Mouse (Mus musculus): Measurements from ENCODE around the gene Spon2. TPM values are rescaled to one million over a fixed set of nuclear protein-coding genes. Genes with fewer than 3 reads are reported as not detected.

Gene Spon2
- total RNA-seq (2018; cell fraction: chromatin; rRNA removed), result 1 to 10 TPM in 3 of 26 experiments, under 1 TPM in 2, not detected in 21; 0.45 to 1.8 (median 1.2) TPM
- not detected for total RNA-seq (2018; cell fraction: cytosol; rRNA removed)
- total RNA-seq (2018; cell fraction: nucleus; rRNA removed), result under 1 TPM in 4 of 26 experiments, not detected in 22; 0.32 to 0.82 (median 0.37) TPM
- not detected in 3 replicates for polyA plus RNA-seq (2018)

DNA sequence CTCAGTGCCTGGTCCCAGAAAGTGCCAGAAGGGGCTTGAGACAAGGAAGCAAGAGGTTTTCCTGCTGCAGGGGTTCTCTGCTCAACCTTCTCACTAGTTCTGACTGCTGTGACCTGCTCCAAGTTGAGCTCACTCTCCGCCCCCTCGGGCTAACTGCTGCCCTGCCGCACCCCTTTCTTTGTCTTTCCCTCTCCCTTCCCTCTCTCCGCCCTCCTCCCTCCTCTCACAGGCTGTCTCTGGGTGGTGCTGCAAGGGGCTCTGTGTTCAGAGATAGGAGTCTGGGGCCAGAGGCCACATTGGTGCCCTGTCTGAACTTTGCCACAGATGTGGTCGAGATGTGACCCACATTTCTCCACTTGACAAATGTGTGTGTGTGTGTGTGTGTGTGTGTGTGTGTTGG, at the start of gene Spon2:
Gene Spon2 (minus strand): TSS at position 375 of the 400 bp plus-strand sequence.
- no peak within 1 kb of the TSS for H3K27ac ChIP-seq
- no peak within 1 kb of the TSS for H3K4me3 ChIP-seq (ENCODE audit: inconsistent target)
- WGBS (ENCODE audit: missing documents), result 51% methylated on average over 5 of the region's 5 CpGs
- H3K79me2 ChIP-seq (ENCODE audit: inconsistent target), result no peaks in the 10 kb centered on the region
- H3K36me3 ChIP-seq (ENCODE audit: inconsistent target), result no peaks in the 10 kb centered on the region

GRCm38 (mm10) chr5:33254416-33254815, 36.2 kb upstream of the Spon2 start:
- WGBS (ENCODE audit: missing documents), result 93% methylated on average over 5 of the region's 5 CpGs
- peak overlapping the region; percentile 87 for H3K27ac ChIP-seq
- H3K4me3 ChIP-seq (ENCODE audit: inconsistent target), result no peak overlapping the region
- H3K79me2 ChIP-seq (ENCODE audit: inconsistent target), result peaks cover 37% of the 10 kb centered on the region; the same call in 1 of the 2 replicates
- H3K36me3 ChIP-seq (ENCODE audit: inconsistent target), result peaks cover 97% of the 10 kb centered on the region

GRCm38 (mm10) chr5:33248186-33248585, 29.9 kb upstream of the Spon2 start:
- no peak overlapping the region for H3K27ac ChIP-seq
- no peak overlapping the region for H3K4me3 ChIP-seq (ENCODE audit: inconsistent target)
- peaks cover 69% of the 10 kb centered on the region for H3K36me3 ChIP-seq (ENCODE audit: inconsistent target)
- peaks cover 12% of the 10 kb centered on the region; the same call in 1 of the 2 replicates for H3K79me2 ChIP-seq (ENCODE audit: inconsistent target)
- WGBS (ENCODE audit: missing documents), result 92% methylated on average over 12 of the region's 12 CpGs

DNA sequence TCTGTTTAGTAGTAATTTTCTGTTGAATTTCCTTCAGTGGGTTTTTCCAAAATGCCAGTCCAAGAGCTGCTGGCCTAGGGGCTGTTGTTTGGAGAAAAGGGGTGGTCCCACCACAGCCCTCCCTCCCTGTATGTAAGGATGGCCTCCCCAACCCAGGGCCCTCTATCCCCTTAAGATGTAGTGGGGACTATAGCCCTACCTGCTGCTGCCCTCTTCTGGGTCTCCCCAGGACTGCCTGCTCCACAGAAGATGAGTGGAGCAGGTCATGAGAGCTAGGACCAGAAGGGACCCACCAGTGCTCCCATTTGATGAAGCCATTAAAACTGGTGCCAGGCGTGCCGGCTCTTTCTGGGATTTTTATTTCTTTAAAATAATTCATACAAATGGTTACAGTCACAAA, 29.1 kb upstream of the Spon2 start:
- WGBS (ENCODE audit: missing documents), result 95% methylated on average over 2 of the region's 2 CpGs
- H3K4me3 ChIP-seq (ENCODE audit: inconsistent target), result no peak overlapping the region
- peaks cover 63% of the 10 kb centered on the region for H3K36me3 ChIP-seq (ENCODE audit: inconsistent target)
- no peak overlapping the region for H3K27ac ChIP-seq
- H3K79me2 ChIP-seq (ENCODE audit: inconsistent target), result peaks cover 6% of the 10 kb centered on the region; the same call in 1 of the 2 replicates

DNA sequence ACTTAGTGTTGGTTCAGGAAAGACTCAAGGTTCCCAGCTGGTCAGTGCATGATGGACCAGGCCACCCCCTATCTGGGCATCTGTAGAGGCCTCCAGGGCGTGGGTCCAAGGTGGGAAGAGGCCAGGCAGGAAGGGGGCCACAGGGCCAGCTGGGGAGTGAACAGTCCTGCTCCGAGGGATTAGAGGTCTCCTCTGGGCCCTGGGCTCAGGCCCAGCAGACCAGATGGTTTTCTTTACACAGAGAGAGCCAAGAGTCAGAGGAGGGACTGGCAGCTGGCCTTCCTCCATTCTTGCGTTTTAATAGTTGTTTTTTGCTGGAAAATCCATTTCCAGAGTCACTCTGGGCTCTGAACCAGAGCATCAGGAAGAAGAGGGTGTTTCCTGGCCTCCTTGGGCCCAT, 27.4 kb upstream of the Spon2 start:
- H3K27ac ChIP-seq, result no peak overlapping the region
- H3K79me2 ChIP-seq (ENCODE audit: inconsistent target), result no peaks in the 10 kb centered on the region
- 97% methylated on average over 3 of the region's 3 CpGs for WGBS (ENCODE audit: missing documents)
- no peak overlapping the region for H3K4me3 ChIP-seq (ENCODE audit: inconsistent target)
- peaks cover 47% of the 10 kb centered on the region for H3K36me3 ChIP-seq (ENCODE audit: inconsistent target)

DNA sequence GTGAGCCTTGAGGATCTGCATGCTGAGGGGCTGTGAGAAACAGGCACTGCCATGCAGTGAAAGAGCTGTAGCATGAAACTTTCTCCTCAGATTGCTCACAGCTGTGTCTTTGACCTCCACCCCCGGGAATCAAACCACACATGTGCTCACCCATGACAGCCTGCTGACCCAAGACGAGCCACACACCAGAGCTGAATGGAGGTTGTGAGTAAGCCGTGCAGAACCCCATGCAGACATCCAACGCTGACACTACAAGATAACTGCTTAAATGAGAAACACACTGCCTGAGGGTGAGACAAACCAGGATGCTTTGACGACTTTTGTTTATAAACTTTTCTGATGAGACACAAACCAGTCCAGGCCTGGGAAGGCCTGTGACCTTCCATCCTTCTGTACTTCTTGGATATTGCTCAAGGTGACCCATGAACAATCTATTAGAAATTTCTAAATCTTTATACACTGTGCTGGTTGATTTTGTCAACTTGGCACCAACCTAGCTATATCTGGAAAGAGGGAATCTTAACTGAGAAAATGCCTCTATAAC, 26.2 kb upstream of the Spon2 start:
- Histone ChIP-seq H3K36me3 (ENCODE audit: inconsistent target) (peaks cover 34% of the 10 kb centered on the region), H3K79me2 (ENCODE audit: inconsistent target) (no peaks in the 10 kb centered on the region), H3K4me3 (ENCODE audit: inconsistent target) (no peak overlapping the region), H3K27ac (no peak overlapping the region)
- WGBS (ENCODE audit: missing documents), result 87% methylated on average over 5 of the region's 5 CpGs

- Histone ChIP-seq H3K4me3 (ENCODE audit: inconsistent target) (no peak overlapping the region), H3K36me3 (ENCODE audit: inconsistent target) (no peaks in the 10 kb centered on the region), H3K27ac (no peak overlapping the region), H3K79me2 (ENCODE audit: inconsistent target) (no peaks in the 10 kb centered on the region)
- WGBS (ENCODE audit: missing documents), result 92% methylated on average over 3 of the region's 3 CpGs
Measured at GRCm38 (mm10) chr5:33239934-33240333, 21.7 kb upstream of the Spon2 start.

DNA sequence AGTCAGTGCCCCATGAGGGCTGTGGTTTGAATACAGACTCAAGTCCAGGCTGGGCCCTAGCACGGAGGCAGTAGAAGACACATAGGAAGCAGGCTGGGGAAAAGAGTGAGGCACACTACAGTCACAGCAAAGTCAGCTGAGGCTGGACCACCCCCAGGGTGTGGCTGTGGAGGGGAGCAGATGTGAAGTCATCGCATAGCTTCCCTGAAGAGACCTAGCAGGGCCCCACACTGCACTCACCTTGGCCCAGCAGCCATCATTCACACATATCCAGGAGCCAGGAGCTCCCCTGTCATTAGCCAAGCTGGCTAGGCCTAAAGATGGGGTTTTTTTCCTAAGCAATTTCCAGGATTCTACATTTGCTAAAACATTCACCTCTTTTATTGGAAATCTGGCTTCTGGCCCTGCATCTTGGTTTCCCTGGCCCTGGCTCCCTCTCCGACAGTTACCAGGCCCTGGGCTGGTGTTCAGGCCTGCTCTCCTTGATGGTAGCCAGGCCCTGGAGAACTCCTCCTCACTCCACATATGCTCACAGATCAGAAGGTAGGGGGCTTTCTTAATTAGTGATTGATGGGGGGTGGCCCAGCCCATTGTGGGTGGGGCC, 21.0 kb upstream of the Spon2 start:
- no peak overlapping the region for H3K4me3 ChIP-seq (ENCODE audit: inconsistent target)
- WGBS (ENCODE audit: missing documents), result 97% methylated on average over 3 of the region's 3 CpGs
- H3K27ac ChIP-seq, result no peak overlapping the region
- no peaks in the 10 kb centered on the region for H3K79me2 ChIP-seq (ENCODE audit: inconsistent target)
- no peaks in the 10 kb centered on the region for H3K36me3 ChIP-seq (ENCODE audit: inconsistent target)

GRCm38 (mm10) chr5:33238256-33238645, 20.0 kb upstream of the Spon2 start:
- Histone ChIP-seq H3K36me3 (ENCODE audit: inconsistent target) (no peaks in the 10 kb centered on the region), H3K79me2 (ENCODE audit: inconsistent target) (no peaks in the 10 kb centered on the region), H3K27ac (no peak overlapping the region), H3K4me3 (ENCODE audit: inconsistent target) (no peak overlapping the region)
- 77% methylated on average over 3 of the region's 3 CpGs for WGBS (ENCODE audit: missing documents)

GRCm38 (mm10) chr5:33237600-33238255, 19.5 kb upstream of the Spon2 start:
- Histone ChIP-seq H3K27ac (no peak overlapping the region), H3K4me3 (ENCODE audit: inconsistent target) (no peak overlapping the region), H3K79me2 (ENCODE audit: inconsistent target) (no peaks in the 10 kb centered on the region), H3K36me3 (ENCODE audit: inconsistent target) (no peaks in the 10 kb centered on the region)
- WGBS (ENCODE audit: missing documents), result 92% methylated on average over 11 of the region's 11 CpGs

GRCm38 (mm10) chr5:33234391-33235031, 16.3 kb upstream of the Spon2 start:
- Histone ChIP-seq H3K4me3 (ENCODE audit: inconsistent target) (no peak overlapping the region), H3K27ac (no peak overlapping the region), H3K36me3 (ENCODE audit: inconsistent target) (no peaks in the 10 kb centered on the region), H3K79me2 (ENCODE audit: inconsistent target) (no peaks in the 10 kb centered on the region)
- WGBS (ENCODE audit: missing documents), result 83% methylated on average over 11 of the region's 13 CpGs

GRCm38 (mm10) chr5:33232791-33233190, 14.5 kb upstream of the Spon2 start:
- Histone ChIP-seq H3K79me2 (ENCODE audit: inconsistent target) (no peaks in the 10 kb centered on the region), H3K36me3 (ENCODE audit: inconsistent target) (no peaks in the 10 kb centered on the region), H3K4me3 (ENCODE audit: inconsistent target) (no peak overlapping the region), H3K27ac (no peak overlapping the region)
- WGBS (ENCODE audit: missing documents), result 89% methylated on average over 5 of the region's 5 CpGs

GRCm38 (mm10) chr5:33230285-33230684, 12.0 kb upstream of the Spon2 start:
- Histone ChIP-seq H3K36me3 (ENCODE audit: inconsistent target) (no peaks in the 10 kb centered on the region), H3K27ac (no peak overlapping the region), H3K79me2 (ENCODE audit: inconsistent target) (no peaks in the 10 kb centered on the region), H3K4me3 (ENCODE audit: inconsistent target) (no peak overlapping the region)
- 90% methylated on average over 5 of the region's 5 CpGs for WGBS (ENCODE audit: missing documents)

GRCm38 (mm10) chr5:33228428-33228827, 10.2 kb upstream of the Spon2 start:
- no peaks in the 10 kb centered on the region for H3K79me2 ChIP-seq (ENCODE audit: inconsistent target)
- 88% methylated on average over 5 of the region's 5 CpGs for WGBS (ENCODE audit: missing documents)
- H3K36me3 ChIP-seq (ENCODE audit: inconsistent target), result no peaks in the 10 kb centered on the region
- H3K27ac ChIP-seq, result no peak overlapping the region
- H3K4me3 ChIP-seq (ENCODE audit: inconsistent target), result no peak overlapping the region

- WGBS (ENCODE audit: missing documents), result 86% methylated on average over 5 of the region's 5 CpGs
- H3K4me3 ChIP-seq (ENCODE audit: inconsistent target), result no peak overlapping the region
- H3K79me2 ChIP-seq (ENCODE audit: inconsistent target), result no peaks in the 10 kb centered on the region
- no peaks in the 10 kb centered on the region for H3K36me3 ChIP-seq (ENCODE audit: inconsistent target)
- H3K27ac ChIP-seq, result no peak overlapping the region
Measured at GRCm38 (mm10) chr5:33225673-33226072, 7.4 kb upstream of the Spon2 start.
